Mouse (Mus musculus) hindbrain, postnatal 0 days (tissue): Measurements from ENCODE around the gene Atp6v1d. TPM values are rescaled to one million over a fixed set of nuclear protein-coding genes. Genes with fewer than 3 reads are reported as not detected.

Source experiments
- ATAC-seq: fragments of 200-750 bp; cut with Nextera tagmentation; 2 replicates; pipeline ENCODE4 v1.8.0; 2017; ENCODE audit warnings: mild to moderate bottlenecking, moderate TSS enrichment, moderate library complexity
- DNase-seq: peaks from one replicate; pipeline ENCODE4 v3.0.0-alpha.2; 2015; ENCODE audit warnings: low spot score
- H3K27ac ChIP-seq: fragments of 300-500 bp; sonication (generic); 2 replicates; pipeline ENCODE4 v1.5.1; 2014; ENCODE audit warnings: mild to moderate bottlenecking
- H3K27me3 ChIP-seq: fragments of 300-500 bp; sonication (generic); 2 replicates; pipeline ENCODE4 v1.6.1; 2014; ENCODE audit warnings: low read length, mixed read lengths; ENCODE audit not compliant: insufficient read depth
- H3K36me3 ChIP-seq: fragments of 300-500 bp; sonication (generic); 2 replicates; pipeline ENCODE4 v1.6.1; 2014; ENCODE audit warnings: low read length, mixed read lengths; ENCODE audit not compliant: insufficient read depth
- H3K4me1 ChIP-seq: fragments of 300-500 bp; sonication (generic); 2 replicates; pipeline ENCODE4 v1.6.1; 2014; ENCODE audit warnings: antibody characterized with exemption, low read length, mixed read lengths; ENCODE audit not compliant: insufficient read depth
- H3K4me2 ChIP-seq: fragments of 300-500 bp; sonication (generic); 2 replicates; pipeline ENCODE4 v1.6.1; 2014; ENCODE audit warnings: low read depth, mild to moderate bottlenecking, low read length, moderate library complexity, mixed read lengths
- H3K4me3 ChIP-seq: fragments of 300-500 bp; sonication (generic); 2 replicates; pipeline ENCODE4 v1.5.1; 2014; ENCODE audit warnings: low read length
- H3K9ac ChIP-seq: fragments of 300-500 bp; sonication (generic); replicated peaks from 2 replicates; pipeline ENCODE4 v1.6.1; 2014; ENCODE audit warnings: mild to moderate bottlenecking, low read length, moderate library complexity, mixed read lengths
- H3K9me3 ChIP-seq: fragments of 300-500 bp; sonication (generic); 2 replicates; pipeline ENCODE4 v1.6.1; 2016; ENCODE audit warnings: low read length, mixed read lengths
- CTCF ChIP-seq: IDR thresholded peaks from 2 replicates; pipeline ENCODE4 v1.5.1; 2016; ENCODE audit warnings: antibody characterized with exemption, control low read depth, low read depth
- WGBS: fragments of 180-500 bp; shearing (Covaris S2); extraction: QIAGEN DNeasy Blood & Tissue Kit; methylation state at CpG from one replicate; pipeline ENCODE4 v1.1.7; 2014; 5-methylcytosine and 5-hydroxymethylcytosine counted together
- polyA plus RNA-seq: library from polyadenylated mRNA; unstranded; fragments of >200 nt; fragmentation: Nextera tagmentation; extraction: Ambion mirVana; gene quantifications from 2 replicates; pipeline ENCODE4 v1.2.1, GENCODE M21; 2015
- total RNA-seq: library from RNA; depleted of rRNA; stranded (reverse); fragments of >200 nt; gene quantifications from 2 replicates; pipeline ENCODE4 v1.2.3, GENCODE M21; 2014

The Atp6v1d gene
- total and polyA plus RNA-seq, 2 experiments from 2014 or later, result 55.5 to 149 TPM

DNA sequence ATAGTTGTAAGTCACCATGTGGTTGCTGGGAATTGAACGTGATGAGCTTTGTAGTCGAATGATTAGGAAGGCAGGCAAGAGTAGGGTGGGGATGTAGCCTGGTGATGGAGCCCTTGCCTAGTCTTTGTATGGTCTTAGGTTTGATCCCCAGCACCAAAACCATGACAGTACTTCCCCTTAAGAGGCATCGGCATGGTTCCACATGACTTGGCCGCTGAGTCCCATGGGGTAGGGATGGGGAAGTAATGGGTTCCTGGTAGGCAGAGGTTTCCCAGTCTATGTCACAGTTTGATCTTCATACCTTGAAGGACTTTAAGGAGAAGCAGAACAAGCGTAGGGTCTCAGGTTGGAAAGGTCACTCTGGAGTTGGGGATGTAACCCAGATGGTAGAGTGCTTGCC is 40.0 kb upstream of the Atp6v1d start:
- Histone ChIP-seq H3K4me2 (no peak overlapping the region), H3K27ac (no peak overlapping the region), H3K9ac (no peak overlapping the region), H3K4me3 (no peak overlapping the region), H3K27me3 (no peaks in the 10 kb centered on the region), H3K4me1 (peaks cover 1% of the 10 kb centered on the region; the same call in 1 of the 2 replicates), H3K36me3 (no peaks in the 10 kb centered on the region), H3K9me3 (no peaks in the 10 kb centered on the region)
- no peak for TF ChIP-seq CTCF
- no peak for DNase-seq
- ATAC-seq, result no peak
- 87% methylated on average over 5 of the region's 5 CpGs for WGBS

DNA sequence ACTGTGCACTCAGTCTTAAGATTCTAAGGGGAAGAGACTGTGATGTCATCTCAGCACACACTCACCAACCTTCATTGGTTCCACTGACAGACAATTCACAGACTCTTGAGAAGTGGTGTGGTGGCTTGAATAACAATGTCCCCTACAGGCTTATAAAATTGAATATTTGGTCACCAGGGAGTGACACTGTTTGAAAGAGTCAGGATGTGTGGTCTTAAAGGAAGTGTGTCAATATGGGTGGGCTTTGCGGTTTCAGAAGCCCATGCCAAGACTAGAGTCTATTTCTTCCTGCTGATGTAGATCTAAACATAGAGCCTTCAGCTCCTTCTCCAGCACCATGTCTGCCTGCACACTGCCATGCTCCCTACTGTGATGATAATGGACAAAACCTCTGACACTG is 36.4 kb upstream of the Atp6v1d start:
- no peak for ATAC-seq
- no peak for TF ChIP-seq CTCF

DNA sequence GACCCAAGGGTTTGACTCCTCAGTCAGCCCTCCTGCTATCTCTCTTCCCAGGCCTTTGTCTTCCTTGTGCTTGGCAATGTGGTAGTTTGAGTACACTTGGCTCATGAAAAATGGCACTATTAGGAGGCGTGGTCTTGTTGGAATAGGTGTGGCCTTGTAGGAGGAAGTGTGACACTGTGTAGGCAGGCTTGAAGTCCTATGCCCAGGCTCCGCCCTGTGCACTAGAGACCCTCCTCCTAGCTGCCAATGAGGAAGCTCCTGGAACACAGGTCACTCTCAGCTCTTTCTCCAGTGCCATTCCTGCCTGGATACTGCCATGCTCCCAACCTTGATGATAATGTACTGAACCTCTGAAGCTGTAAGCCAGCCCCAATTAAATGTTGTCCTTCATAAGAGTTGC is 29.7 kb upstream of the Atp6v1d start:
- ATAC-seq (no peak), DNase-seq (no peak)
- H3K4me3 ChIP-seq, result no peak overlapping the region
- H3K4me1 ChIP-seq, result no peaks in the 10 kb centered on the region
- no peaks in the 10 kb centered on the region for H3K9me3 ChIP-seq
- TF ChIP-seq CTCF, result no peak
- no peak overlapping the region for H3K4me2 ChIP-seq
- H3K9ac ChIP-seq, result no peak overlapping the region
- H3K27me3 ChIP-seq, result no peaks in the 10 kb centered on the region
- WGBS, result 86% methylated on average over 2 of the region's 2 CpGs
- no peak overlapping the region for H3K27ac ChIP-seq
- H3K36me3 ChIP-seq, result peaks cover 7% of the 10 kb centered on the region; the same call in 1 of the 2 replicates

More for the DNA sequence above, 36.4 kb upstream of the Atp6v1d start:
- DNase-seq, result no peak
- Histone ChIP-seq H3K4me1 (no peaks in the 10 kb centered on the region), H3K27ac (no peak overlapping the region), H3K4me2 (no peak overlapping the region), H3K9me3 (no peaks in the 10 kb centered on the region), H3K4me3 (no peak overlapping the region), H3K36me3 (no peaks in the 10 kb centered on the region), H3K9ac (no peak overlapping the region), H3K27me3 (no peaks in the 10 kb centered on the region)
- 93% methylated on average over 1 of the region's 1 CpGs for WGBS

GRCm38 (mm10) chr12:78890062-78890461 is 28.6 kb upstream of the Atp6v1d start:
- Histone ChIP-seq H3K36me3 (peaks cover 15% of the 10 kb centered on the region), H3K27ac (no peak overlapping the region), H3K4me1 (no peaks in the 10 kb centered on the region), H3K4me2 (no peak overlapping the region), H3K9me3 (no peaks in the 10 kb centered on the region), H3K9ac (no peak overlapping the region), H3K4me3 (no peak overlapping the region), H3K27me3 (no peaks in the 10 kb centered on the region)
- TF ChIP-seq CTCF, result no peak
- DNase-seq (no peak), ATAC-seq (no peak)
- 70% methylated on average over 1 of the region's 1 CpGs for WGBS

GRCm38 (mm10) chr12:78874581-78874980 is 13.1 kb upstream of the Atp6v1d start:
- H3K27me3 ChIP-seq, result no peaks in the 10 kb centered on the region
- ATAC-seq, result no peak
- no peak for DNase-seq
- no peak overlapping the region for H3K4me3 ChIP-seq
- no peak for TF ChIP-seq CTCF
- H3K9ac ChIP-seq, result no peak overlapping the region
- 96% methylated on average over 3 of the region's 3 CpGs for WGBS
- no peak overlapping the region for H3K27ac ChIP-seq
- H3K4me1 ChIP-seq, result no peaks in the 10 kb centered on the region
- H3K9me3 ChIP-seq, result no peaks in the 10 kb centered on the region
- no peak overlapping the region for H3K4me2 ChIP-seq
- H3K36me3 ChIP-seq, result peaks cover 25% of the 10 kb centered on the region

DNA sequence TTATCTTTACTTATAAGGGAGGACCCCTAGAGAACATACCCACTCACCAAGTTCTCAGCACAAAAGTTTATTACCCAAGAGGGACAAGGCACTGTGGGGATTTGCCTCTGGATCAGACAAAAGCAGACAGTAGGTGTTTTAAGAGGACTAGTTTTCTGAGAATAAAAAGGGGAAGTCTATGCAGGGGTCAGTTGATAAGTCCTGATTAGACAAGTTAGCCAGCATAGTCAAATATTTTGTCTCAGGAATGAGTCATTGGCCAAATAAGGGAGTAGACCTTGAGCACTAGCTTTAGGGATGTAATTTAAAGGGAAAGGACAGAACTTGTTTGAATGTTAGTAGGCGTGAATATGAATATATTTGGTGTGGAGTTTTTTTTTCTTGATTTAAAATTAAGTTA is 6.7 kb upstream of the Atp6v1d start:
- H3K27ac ChIP-seq, result no peak overlapping the region
- no peak overlapping the region for H3K4me2 ChIP-seq
- 97% methylated on average over 1 of the region's 1 CpGs for WGBS
- H3K27me3 ChIP-seq, result no peaks in the 10 kb centered on the region
- H3K4me1 ChIP-seq, result peaks cover 3% of the 10 kb centered on the region; the same call in 1 of the 2 replicates
- peaks cover 8% of the 10 kb centered on the region; the same call in 1 of the 2 replicates for H3K36me3 ChIP-seq
- no peak for TF ChIP-seq CTCF
- no peak overlapping the region for H3K9ac ChIP-seq
- H3K4me3 ChIP-seq, result no peak overlapping the region
- H3K9me3 ChIP-seq, result no peaks in the 10 kb centered on the region
- DNase-seq (no peak), ATAC-seq (no peak)

DNA sequence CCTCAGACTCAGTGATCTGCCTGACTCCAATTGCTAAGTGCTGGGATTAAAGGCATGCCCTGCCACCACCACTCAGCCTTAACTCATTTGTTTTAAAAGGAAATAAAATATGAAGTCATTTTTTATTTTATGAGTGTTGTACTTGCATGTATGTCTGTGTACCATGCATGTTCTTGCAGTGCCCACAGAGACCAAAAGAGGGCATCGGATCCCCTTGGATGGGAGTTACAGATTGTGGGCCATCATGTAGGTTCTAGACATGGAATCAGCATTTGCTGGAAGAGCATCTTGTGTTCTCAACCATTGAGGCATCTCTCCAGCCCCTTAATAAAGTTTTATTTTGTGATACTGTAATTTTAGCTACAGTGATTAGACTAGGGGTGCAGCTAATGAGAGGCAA is 4.0 kb upstream of the Atp6v1d start:
- H3K36me3 ChIP-seq, result peaks cover 8% of the 10 kb centered on the region; the same call in 1 of the 2 replicates
- H3K27ac ChIP-seq, result no peak overlapping the region
- H3K4me2 ChIP-seq, result no peak overlapping the region
- DNase-seq (peak; percentile 15), ATAC-seq (no peak)
- 91% methylated on average over 1 of the region's 1 CpGs for WGBS
- H3K9me3 ChIP-seq, result no peaks in the 10 kb centered on the region
- H3K4me1 ChIP-seq, result peaks cover 9% of the 10 kb centered on the region
- no peak overlapping the region for H3K4me3 ChIP-seq
- H3K9ac ChIP-seq, result no peak overlapping the region
- H3K27me3 ChIP-seq, result no peaks in the 10 kb centered on the region
- peak; percentile 36; the same call in 1 of the 2 replicates for TF ChIP-seq CTCF
